Mouse (Mus musculus) brain, embryonic 14.5 days (tissue): Measurements from ENCODE around the gene Irf9. TPM values are rescaled to one million over a fixed set of nuclear protein-coding genes. Genes with fewer than 3 reads are reported as not detected.

Experiments
- DNase-seq: peaks from one replicate; pipeline ENCODE4 v3.0.0-alpha.2; 2011; ENCODE audit warnings: low read depth
- CTCF ChIP-seq: fragments of 200-500 bp; IDR thresholded peaks from 2 replicates; pipeline ENCODE4 v1.5.1; 2012; ENCODE audit warnings: inconsistent platforms, mild to moderate bottlenecking, moderate library complexity, borderline replicate concordance; ENCODE audit not compliant: insufficient read depth, insufficient read length; ENCODE audit errors: extremely low read depth
- POLR2A ChIP-seq: fragments of 200-500 bp; IDR thresholded peaks from 2 replicates; pipeline ENCODE4 v1.6.1; 2012; ENCODE audit warnings: mild to moderate bottlenecking, inconsistent platforms, borderline replicate concordance; ENCODE audit not compliant: poor library complexity, insufficient read depth, insufficient read length, severe bottlenecking; ENCODE audit errors: extremely low read depth
- polyA plus RNA-seq: library from polyadenylated mRNA; depleted of rRNA; stranded (reverse); fragments of >200 nt; gene quantifications from 2 replicates; pipeline ENCODE4 v1.2.3, GENCODE M21; 2012; rRNA removed

The Irf9 gene
- polyA plus RNA-seq, 1 experiment = 23.5 TPM

DNA sequence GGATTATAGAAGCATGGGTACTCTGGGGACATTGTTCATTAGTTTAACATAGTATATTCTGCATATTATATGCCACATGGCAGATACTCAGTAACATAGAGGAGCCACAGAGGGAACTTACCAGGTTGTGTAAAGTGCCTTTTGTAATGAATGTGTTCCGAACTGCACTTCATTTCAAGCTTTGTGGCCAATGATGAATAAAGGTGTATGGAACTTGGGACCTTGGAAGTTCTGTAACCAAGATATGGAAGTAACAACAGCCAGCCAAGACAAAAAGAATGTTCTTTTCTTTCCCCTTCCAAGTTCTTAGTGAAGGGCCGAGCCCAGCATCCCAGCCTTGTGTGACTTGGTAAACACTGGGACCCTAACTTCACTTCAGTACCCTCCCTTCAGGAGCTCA is 46.5 kb downstream of the Irf9 start, which contains the start of gene Tssk4:
TSS of gene Tssk4 (plus strand) at position 301 of the 400 bp plus-strand sequence.
- no peak for DNase-seq
- TF ChIP-seq POLR2A (no peak), CTCF (no peak)

DNA sequence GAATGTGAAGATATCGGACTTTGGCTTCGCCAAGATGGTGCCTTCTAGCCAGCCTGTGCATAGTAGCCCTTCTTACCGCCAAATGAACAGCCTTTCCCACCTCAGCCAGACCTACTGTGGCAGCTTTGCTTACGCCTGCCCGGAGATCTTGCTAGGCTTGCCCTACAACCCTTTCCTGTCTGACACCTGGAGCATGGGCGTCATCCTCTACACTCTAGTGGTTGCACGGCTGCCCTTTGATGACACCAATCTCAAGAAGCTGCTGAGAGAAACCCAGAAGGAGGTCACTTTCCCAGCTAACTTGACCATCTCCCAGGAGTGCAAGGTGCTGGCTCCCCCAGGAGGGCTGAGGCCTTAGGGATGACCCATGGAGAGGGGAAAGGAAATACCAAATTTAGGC is 48.2 kb downstream of the Irf9 start:
- TF ChIP-seq POLR2A (no peak), CTCF (no peak)
- DNase-seq = no peak

DNA sequence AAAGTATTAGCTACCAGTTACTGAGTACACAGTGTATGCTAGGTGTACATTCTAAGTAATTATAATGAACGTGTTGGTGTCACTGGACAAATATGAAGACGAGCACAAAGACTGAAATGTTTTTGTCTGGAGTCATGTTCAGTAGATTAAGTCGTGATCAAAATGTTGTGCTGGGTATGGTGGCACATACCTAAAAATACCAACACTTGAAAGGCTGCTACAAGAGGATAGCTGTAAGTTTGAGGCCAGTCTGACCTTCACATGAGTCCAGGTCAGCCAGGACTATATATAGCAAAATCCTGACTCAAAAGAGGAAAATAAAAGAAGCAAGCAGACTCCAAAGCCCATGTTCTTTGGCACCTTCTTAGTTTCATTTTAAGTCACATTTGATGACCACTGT is 53.6 kb downstream of the Irf9 start:
- TF ChIP-seq CTCF = no peak
- TF ChIP-seq POLR2A = no peak
- DNase-seq = no peak

DNA sequence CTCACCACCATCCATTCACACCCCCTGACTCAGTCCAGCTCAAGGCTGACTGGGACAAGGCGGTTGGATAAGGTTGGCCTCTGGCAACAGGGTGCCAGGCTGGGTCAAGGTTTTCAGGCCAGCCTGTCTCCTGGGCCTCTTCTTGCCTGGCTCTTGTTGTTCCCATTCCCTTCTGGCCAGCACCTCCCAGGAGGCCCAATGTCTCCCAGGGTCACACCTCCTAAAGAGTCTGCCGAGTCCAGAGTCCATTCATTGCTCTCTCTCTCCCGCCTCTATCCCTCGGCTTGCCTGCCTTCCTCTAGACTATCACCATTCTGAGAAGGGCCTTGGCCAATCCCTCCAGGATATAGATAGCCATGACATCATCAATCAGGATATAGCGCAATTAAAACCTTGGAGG is 54.6 kb downstream of the Irf9 start:
- TF ChIP-seq CTCF = no peak
- no peak for TF ChIP-seq POLR2A
- DNase-seq = no peak

Other genes starting within 250 kb of the Irf9 start
- gene Dhrs4, start 124.8 kb upstream of the Irf9 start, polyA plus RNA-seq = 16.0 and 25.6 TPM in 2 replicates
- gene Carmil3, start 112.9 kb upstream of the Irf9 start, polyA plus RNA-seq = 178 and 292 TPM in 2 replicates
- 6.7 and 9.5 TPM in 2 replicates for gene Cpne6, start 93.1 kb upstream of the Irf9 start, polyA plus RNA-seq
- 0.56 and 0.69 TPM in 2 replicates for gene Nrl, start 78.6 kb upstream of the Irf9 start, polyA plus RNA-seq
- 21.5 and 23.2 TPM in 2 replicates for gene Pck2, start 63.3 kb upstream of the Irf9 start, polyA plus RNA-seq
- gene Dcaf11, start 43.6 kb upstream of the Irf9 start, polyA plus RNA-seq = 111 and 112 TPM in 2 replicates
- 0.92 and 1.3 TPM in 2 replicates for gene A730061H03Rik, start 43.2 kb upstream of the Irf9 start, polyA plus RNA-seq
- gene Fitm1, start 28.0 kb upstream of the Irf9 start, polyA plus RNA-seq = 0.19 and 0.38 TPM in 2 replicates
- 94.1 and 98.3 TPM in 2 replicates for gene Psme1, start 25.4 kb upstream of the Irf9 start, polyA plus RNA-seq
- 14.5 and 20.9 TPM in 2 replicates for gene Emc9, start 18.3 kb upstream of the Irf9 start, polyA plus RNA-seq
- 65.9 and 76.2 TPM in 2 replicates for gene Psme2, start 12.5 kb upstream of the Irf9 start, polyA plus RNA-seq
- 25.1 and 30.4 TPM in 2 replicates for gene Rnf31, start 11.9 kb upstream of the Irf9 start, polyA plus RNA-seq
- 15.9 and 18.4 TPM in 2 replicates for gene Rec8, start 14.5 kb downstream of the Irf9 start, polyA plus RNA-seq
- 182 and 184 TPM in 2 replicates for gene Ipo4, start 32.4 kb downstream of the Irf9 start, polyA plus RNA-seq
- 8.4 and 8.8 TPM in 2 replicates for gene Gm49378, start 34.3 kb downstream of the Irf9 start, polyA plus RNA-seq
- 44.9 and 45.8 TPM in 2 replicates for gene Tm9sf1, start 40.2 kb downstream of the Irf9 start, polyA plus RNA-seq
- 1.2 and 1.8 TPM in 2 replicates for gene Tssk4, start 46.6 kb downstream of the Irf9 start, polyA plus RNA-seq
- gene Mdp1, start 56.9 kb downstream of the Irf9 start, polyA plus RNA-seq = 45.8 and 51.0 TPM in 2 replicates
- 32.8 and 41.3 TPM in 2 replicates for gene Gmpr2, start 68.4 kb downstream of the Irf9 start, polyA plus RNA-seq
- gene Nedd8, start 68.6 kb downstream of the Irf9 start, polyA plus RNA-seq = 351 and 412 TPM in 2 replicates
- gene Tinf2, start 78.2 kb downstream of the Irf9 start, polyA plus RNA-seq = 23.2 and 31.9 TPM in 2 replicates
- gene Tgm1, start 110.4 kb downstream of the Irf9 start, polyA plus RNA-seq = 0.96 and 1.2 TPM in 2 replicates
- gene Rabggta, start 118.7 kb downstream of the Irf9 start, polyA plus RNA-seq = 64.9 and 72.8 TPM in 2 replicates
- gene Dhrs1, start 142.1 kb downstream of the Irf9 start, polyA plus RNA-seq = 67.1 and 88.2 TPM in 2 replicates
- 24.6 and 27.9 TPM in 2 replicates for gene Nop9, start 142.1 kb downstream of the Irf9 start, polyA plus RNA-seq
- gene Cideb, start 154.9 kb downstream of the Irf9 start, polyA plus RNA-seq = 0.60 and 0.76 TPM in 2 replicates
- gene Ltb4r2, start 157.9 kb downstream of the Irf9 start, polyA plus RNA-seq = 0.29 and 0.38 TPM in 2 replicates
- 0.45 and 0.71 TPM in 2 replicates for gene Ltb4r1, start 162.4 kb downstream of the Irf9 start, polyA plus RNA-seq
- 3.5 and 7.8 TPM in 2 replicates for gene Adcy4, start 180.5 kb downstream of the Irf9 start, polyA plus RNA-seq
- 2.5 and 2.6 TPM in 2 replicates for gene Ripk3, start 185.3 kb downstream of the Irf9 start, polyA plus RNA-seq
- 22.3 and 26.2 TPM in 2 replicates for gene Nfatc4, start 219.6 kb downstream of the Irf9 start, polyA plus RNA-seq